Mouse (Mus musculus) midbrain, embryonic 10.5 days (tissue): ENCODE measurements around the gene Mcf2l. TPM values are rescaled to one million over a fixed set of nuclear protein-coding genes. Genes with fewer than 3 reads are reported as not detected.

ENCODE experiments used
- DNase-seq: peaks from one replicate; pipeline ENCODE4 v3.0.0-alpha.2; 2017; ENCODE audit warnings: low spot score
- H3K27ac ChIP-seq: fragments of 300-500 bp; sonication (generic); replicated peaks from 2 replicates; pipeline ENCODE4 v1.5.1; 2016; ENCODE audit warnings: mild to moderate bottlenecking
- H3K27me3 ChIP-seq: fragments of 300-500 bp; sonication (generic); 2 replicates; pipeline ENCODE4 v1.6.1; 2016; ENCODE audit warnings: low read depth, mild to moderate bottlenecking; ENCODE audit not compliant: poor library complexity, severe bottlenecking
- H3K36me3 ChIP-seq: fragments of 300-500 bp; sonication (generic); 2 replicates; pipeline ENCODE4 v1.6.1; 2016; ENCODE audit warnings: mild to moderate bottlenecking, moderate library complexity
- H3K4me1 ChIP-seq: fragments of 300-500 bp; sonication (generic); 2 replicates; pipeline ENCODE4 v1.6.1; 2016
- H3K4me3 ChIP-seq: fragments of 300-500 bp; sonication (generic); 2 replicates; pipeline ENCODE4 v1.5.1; 2016; ENCODE audit warnings: mild to moderate bottlenecking, moderate library complexity
- H3K9me3 ChIP-seq: fragments of 300-500 bp; sonication (generic); replicated peaks from 2 replicates; pipeline ENCODE4 v1.6.1; 2016; ENCODE audit warnings: mild to moderate bottlenecking
- WGBS: fragments of 180-500 bp; shearing (Covaris S2); methylation state at CpG from one replicate; pipeline ENCODE4 v1.1.7; 2016; 5-methylcytosine and 5-hydroxymethylcytosine counted together
- polyA plus RNA-seq: library from polyadenylated mRNA; unstranded; fragments of >200 nt; fragmentation: Nextera tagmentation; extraction: Ambion mirVana; gene quantifications from 2 replicates; pipeline ENCODE4 v1.2.1, GENCODE M21; 2016

Gene Mcf2l
- polyA plus RNA-seq, 1 experiment from 2014 or later = 26.4 TPM

DNA sequence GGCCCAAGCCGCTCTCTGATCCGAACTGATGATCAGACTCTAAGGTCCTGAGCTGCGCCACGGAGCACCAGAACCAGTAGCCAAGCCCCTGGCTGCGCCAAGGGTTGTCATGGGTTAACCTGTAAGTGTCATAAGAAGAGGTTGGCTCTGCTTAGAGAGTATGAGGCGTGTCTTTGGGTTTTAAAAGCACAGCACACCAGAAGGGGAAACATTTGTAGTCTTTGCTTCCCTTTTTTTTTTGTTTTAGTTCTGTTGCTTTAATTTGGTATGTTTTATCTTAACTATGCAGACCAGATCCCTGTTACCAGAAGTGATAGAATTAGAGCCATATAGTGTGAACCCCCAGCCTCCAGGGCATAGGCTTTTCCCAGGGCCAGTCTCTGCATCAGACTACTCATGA is 6.6 kb downstream of the Mcf2l start:
- Histone ChIP-seq H3K9me3 (no peaks in the 10 kb centered on the region), H3K27ac (no peak overlapping the region), H3K36me3 (peaks cover 55% of the 10 kb centered on the region), H3K4me1 (peaks cover 38% of the 10 kb centered on the region), H3K4me3 (no peak overlapping the region), H3K27me3 (no peaks in the 10 kb centered on the region)
- 91% methylated on average over 6 of the region's 6 CpGs for WGBS
- no peak for DNase-seq

DNA sequence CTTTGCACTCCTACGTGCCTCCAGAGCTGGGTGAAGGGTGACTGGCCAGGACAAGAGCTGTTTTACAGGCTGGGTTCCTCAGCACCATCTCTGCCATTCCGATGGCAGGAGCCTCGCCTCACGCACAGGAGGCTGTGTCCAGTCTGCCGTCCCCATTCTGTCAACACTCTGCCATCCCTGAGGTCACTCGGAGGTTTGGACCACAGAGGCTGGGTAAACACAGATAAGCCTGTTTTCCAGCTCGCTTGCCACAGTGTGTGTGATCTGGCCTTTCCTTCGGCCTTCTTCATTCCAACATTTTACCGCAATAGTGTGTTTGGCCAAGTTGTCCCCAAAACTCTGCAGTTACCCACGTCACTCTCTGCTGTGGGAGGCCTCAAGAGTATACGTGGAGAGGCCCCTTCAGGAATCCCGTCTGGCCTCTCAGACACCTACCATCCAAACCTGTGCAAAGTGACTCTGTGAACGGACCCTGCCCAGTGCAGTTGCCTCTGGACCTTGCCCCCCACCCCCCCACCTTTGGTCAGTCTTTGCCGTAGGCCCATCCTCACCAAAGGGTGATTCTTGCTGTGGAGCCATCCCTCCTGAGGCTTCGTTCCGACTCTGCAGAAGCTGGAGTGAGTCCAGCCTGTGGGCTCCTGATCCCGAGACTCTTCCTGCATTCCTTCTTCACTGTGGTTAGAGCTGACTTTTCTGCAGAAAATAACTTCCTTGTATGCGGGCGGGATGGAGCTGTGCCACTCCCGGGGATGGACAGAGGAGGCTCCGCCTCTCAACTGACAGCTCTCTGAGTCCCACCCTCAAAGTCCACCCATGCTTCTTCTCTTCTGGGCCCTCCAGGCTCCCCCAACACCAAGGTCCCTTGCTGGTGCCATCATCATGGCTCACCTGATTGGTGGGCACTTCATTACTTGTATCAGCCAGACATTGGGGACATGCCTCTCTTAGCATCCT is 9.7 kb downstream of the Mcf2l start:
- 68% methylated on average over 21 of the region's 21 CpGs for WGBS
- DNase-seq = no peak
- H3K27ac ChIP-seq = no peak overlapping the region; the same call in 1 of the 2 replicates
- H3K4me1 ChIP-seq = peaks cover 18% of the 10 kb centered on the region
- H3K9me3 ChIP-seq = no peaks in the 10 kb centered on the region
- H3K4me3 ChIP-seq = 0 out of 2 replicates have a peak overlapping the region, but pooled peaks have one; percentile 4
- peaks cover 79% of the 10 kb centered on the region for H3K36me3 ChIP-seq
- no peaks in the 10 kb centered on the region for H3K27me3 ChIP-seq

DNA sequence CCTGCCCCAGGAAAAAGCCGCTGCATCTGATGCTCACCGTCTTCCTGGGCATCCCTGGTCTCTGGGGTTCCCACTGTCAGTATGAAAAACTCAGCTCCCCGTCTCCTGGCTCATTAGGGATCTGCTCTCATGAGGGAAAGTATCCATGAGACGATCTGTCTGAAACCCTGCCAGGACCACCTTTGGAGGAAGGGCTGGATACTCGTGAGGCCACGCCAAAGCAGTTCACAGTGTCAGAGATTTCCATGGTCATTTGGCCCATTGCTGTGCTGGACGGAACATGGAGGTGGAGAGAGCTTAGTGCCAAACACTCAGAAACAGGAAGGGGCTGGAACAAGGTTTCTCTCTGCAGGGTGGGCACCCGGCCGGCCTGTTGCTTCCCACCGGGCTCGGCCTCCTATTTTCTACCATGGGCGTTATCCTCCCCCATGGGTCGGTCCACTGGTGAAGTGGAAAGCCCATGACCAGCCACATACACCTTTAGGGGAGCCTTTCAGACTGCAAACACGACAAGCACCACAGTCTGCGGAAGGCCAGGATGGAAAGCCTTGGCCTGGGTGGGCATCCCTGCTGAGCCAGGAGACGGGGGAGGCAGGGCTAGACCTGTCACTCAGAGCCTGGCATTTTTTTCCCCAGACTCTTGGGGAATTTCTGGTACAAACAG is 14.3 kb downstream of the Mcf2l start:
- DNase-seq = no peak
- H3K4me3 ChIP-seq = no peak overlapping the region
- no peaks in the 10 kb centered on the region for H3K27me3 ChIP-seq
- H3K9me3 ChIP-seq = no peaks in the 10 kb centered on the region
- no peak overlapping the region for H3K27ac ChIP-seq
- 87% methylated on average over 16 of the region's 16 CpGs for WGBS
- H3K36me3 ChIP-seq = peaks cover 87% of the 10 kb centered on the region
- peaks cover 9% of the 10 kb centered on the region for H3K4me1 ChIP-seq

DNA sequence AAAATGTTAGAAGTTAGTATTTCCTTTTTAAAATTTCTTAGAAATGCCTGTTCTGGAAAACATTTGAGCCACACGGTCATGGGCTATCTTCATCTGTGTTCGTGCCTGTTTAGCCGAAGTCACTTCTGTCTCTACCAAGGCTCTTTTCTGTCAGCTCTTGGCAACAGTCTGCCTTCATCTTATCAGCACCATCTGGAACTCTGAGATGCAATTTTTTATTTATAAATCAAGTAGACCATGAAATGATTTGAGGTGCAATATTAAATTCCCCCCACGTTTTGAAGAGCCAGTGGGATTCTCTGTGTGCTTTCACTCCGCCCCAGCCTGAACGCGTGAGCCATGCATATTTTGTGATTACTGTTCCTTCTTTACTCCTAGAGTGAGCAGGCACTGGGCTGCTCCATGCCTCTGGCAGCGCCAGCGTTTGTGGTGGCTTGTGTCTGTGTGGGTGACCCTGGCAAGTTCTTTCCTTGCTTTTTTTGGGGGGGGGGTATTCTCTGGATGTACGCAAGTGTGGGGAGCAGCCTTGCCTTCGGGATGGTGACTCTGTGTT is 15.5 kb downstream of the Mcf2l start:
- H3K4me3 ChIP-seq = no peak overlapping the region
- H3K36me3 ChIP-seq = peaks cover 86% of the 10 kb centered on the region
- no peak overlapping the region for H3K27ac ChIP-seq
- DNase-seq = no peak
- H3K9me3 ChIP-seq = no peaks in the 10 kb centered on the region
- WGBS = 93% methylated on average over 11 of the region's 11 CpGs
- H3K27me3 ChIP-seq = no peaks in the 10 kb centered on the region
- no peaks in the 10 kb centered on the region for H3K4me1 ChIP-seq

DNA sequence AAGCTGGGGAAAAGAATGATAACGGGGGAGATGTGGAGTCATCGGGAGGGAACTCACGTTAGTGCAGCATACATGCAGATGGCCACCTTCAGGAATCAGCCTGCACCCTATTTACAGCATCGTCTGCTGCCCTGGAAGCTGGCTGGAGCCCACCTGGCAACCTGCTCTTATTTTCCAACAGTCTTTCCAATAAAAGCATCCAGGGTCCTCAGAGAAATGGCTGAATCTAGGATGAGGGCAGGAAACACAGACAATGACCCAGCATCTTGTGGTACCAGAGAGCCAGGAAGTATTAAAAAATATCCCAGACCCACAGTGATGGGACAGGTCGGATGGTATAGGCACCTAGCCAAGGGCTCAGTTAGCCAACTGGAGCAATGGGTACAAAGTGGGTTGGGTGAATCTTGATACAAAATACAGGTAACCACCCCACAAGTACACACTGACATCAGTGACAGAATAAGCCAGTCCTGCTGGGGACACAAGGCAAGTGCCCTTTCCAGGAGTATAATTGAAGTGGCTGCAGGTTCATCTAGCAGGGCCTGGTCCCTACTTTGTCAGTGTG is 19.4 kb downstream of the Mcf2l start:
- no peak overlapping the region for H3K4me3 ChIP-seq
- WGBS = 87% methylated on average over 5 of the region's 5 CpGs
- peaks cover 20% of the 10 kb centered on the region for H3K4me1 ChIP-seq
- no peaks in the 10 kb centered on the region for H3K9me3 ChIP-seq
- no peaks in the 10 kb centered on the region for H3K27me3 ChIP-seq
- H3K36me3 ChIP-seq = peaks cover 59% of the 10 kb centered on the region
- no peak for DNase-seq
- no peak overlapping the region for H3K27ac ChIP-seq

DNA sequence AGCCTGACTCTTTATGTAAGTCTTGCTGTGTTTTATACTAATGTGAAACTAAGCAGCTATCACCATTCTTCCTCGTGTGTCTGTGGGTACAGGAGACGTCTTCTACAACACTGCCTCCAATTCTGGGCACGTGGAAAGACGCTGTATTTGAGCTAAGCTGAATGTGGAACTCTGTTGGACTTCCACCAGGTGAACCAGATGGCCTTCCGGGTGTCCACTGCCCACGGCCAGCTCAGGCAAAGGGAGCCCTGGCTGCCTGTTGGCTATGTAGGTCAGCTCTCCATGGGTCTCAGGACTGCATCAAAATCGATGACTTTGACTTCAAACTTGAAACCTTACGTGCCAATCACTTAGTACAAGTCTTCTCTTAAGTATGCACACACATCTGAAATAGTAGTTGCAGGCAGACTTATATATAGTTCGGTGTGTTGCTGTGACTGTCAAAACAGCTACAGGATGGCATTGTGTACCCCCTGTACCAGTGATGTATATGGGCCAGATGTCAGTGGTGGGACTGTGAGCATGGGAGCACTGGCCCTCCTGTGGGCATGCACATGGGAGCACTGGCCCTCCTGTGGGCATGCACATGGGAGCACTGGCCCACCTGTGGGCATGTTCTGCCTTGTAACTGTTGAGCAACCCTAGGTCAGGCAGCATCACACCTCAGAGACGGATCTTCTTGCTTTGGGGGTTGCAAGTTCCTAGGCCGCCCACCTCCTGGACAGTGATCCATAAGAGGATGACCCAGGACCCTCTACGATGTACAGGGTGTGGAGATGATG is 20.4 kb downstream of the Mcf2l start:
- WGBS = 88% methylated on average over 12 of the region's 12 CpGs

DNA sequence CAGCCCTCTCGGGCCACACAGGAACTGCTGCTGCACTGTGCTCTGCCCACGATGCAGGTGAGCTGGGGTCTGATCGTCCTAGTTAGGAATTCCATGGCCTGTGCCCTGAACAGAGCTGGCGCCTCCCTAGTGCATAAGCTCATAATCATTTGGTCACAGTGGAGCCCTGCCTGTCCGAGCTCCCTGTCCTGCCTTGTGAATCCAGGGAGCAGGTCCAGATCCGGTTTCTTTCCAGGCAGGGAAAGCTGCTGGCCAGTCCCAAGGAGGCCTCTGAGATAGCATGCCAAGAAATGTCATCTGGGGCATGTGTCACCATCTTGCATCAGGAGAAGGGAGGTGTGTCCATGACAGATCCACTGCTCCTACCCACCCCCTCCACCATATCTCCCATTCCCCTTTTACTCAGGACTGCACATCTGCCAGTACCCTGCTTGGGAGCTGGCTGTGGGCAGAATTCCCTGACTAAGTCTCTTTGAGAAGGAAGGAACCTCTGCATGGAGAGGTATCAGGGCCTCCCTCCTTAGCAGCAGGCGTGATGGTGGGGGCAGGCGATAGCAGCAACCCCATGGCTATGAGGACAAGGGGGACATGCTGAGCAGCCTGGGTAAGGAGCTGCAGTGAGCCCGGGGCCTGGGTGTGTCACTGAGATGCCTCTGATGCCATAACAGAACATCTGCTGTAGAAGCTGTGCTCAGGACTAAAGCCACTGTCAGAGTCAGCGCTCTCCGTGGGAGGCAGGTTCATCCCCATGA is 21.4 kb downstream of the Mcf2l start:
- peaks cover 21% of the 10 kb centered on the region for H3K4me1 ChIP-seq
- no peaks in the 10 kb centered on the region for H3K27me3 ChIP-seq
- H3K4me3 ChIP-seq = no peak overlapping the region
- H3K9me3 ChIP-seq = no peaks in the 10 kb centered on the region
- no peak for DNase-seq
- H3K27ac ChIP-seq = no peak overlapping the region
- WGBS = 83% methylated on average over 11 of the region's 11 CpGs
- peaks cover 45% of the 10 kb centered on the region for H3K36me3 ChIP-seq

More for the DNA sequence above, 20.4 kb downstream of the Mcf2l start:
- Histone ChIP-seq H3K36me3 (peaks cover 53% of the 10 kb centered on the region), H3K27ac (no peak overlapping the region), H3K27me3 (no peaks in the 10 kb centered on the region), H3K4me3 (no peak overlapping the region), H3K4me1 (peaks cover 21% of the 10 kb centered on the region), H3K9me3 (no peaks in the 10 kb centered on the region)
- no peak for DNase-seq

DNA sequence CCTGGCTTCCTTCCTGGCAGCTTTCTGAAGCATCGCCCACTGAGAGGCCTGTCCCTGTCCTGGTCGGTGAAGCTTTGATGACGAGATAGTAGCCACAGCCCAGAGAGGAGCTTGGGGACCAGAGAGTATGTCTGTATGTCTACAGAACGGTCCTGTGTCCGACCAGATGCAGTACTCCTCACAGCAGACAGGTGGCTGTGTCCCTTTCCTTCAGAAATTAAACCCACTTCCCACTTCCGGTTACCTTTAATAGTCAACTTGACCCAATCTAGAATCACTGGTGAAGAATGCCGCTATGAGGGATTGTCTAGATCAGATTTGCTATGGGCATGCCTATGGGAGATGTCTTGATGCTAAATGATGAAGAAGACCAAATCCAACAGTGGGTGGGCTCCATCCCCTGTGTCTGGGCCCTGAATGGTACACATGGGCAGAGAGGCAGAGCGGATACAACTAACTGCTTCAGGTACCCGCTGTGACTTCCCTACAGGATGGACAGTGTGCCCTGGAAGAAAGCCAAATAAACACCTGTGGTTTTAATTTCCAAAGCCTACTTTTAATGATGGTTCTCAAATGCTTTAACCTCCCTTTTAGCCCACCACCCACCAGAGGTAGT is 22.0 kb downstream of the Mcf2l start:
- H3K27ac ChIP-seq = no peak overlapping the region
- no peaks in the 10 kb centered on the region for H3K9me3 ChIP-seq
- DNase-seq = no peak
- no peak overlapping the region for H3K4me3 ChIP-seq
- H3K4me1 ChIP-seq = peaks cover 21% of the 10 kb centered on the region
- H3K27me3 ChIP-seq = no peaks in the 10 kb centered on the region
- H3K36me3 ChIP-seq = peaks cover 38% of the 10 kb centered on the region
- WGBS = 76% methylated on average over 9 of the region's 9 CpGs

DNA sequence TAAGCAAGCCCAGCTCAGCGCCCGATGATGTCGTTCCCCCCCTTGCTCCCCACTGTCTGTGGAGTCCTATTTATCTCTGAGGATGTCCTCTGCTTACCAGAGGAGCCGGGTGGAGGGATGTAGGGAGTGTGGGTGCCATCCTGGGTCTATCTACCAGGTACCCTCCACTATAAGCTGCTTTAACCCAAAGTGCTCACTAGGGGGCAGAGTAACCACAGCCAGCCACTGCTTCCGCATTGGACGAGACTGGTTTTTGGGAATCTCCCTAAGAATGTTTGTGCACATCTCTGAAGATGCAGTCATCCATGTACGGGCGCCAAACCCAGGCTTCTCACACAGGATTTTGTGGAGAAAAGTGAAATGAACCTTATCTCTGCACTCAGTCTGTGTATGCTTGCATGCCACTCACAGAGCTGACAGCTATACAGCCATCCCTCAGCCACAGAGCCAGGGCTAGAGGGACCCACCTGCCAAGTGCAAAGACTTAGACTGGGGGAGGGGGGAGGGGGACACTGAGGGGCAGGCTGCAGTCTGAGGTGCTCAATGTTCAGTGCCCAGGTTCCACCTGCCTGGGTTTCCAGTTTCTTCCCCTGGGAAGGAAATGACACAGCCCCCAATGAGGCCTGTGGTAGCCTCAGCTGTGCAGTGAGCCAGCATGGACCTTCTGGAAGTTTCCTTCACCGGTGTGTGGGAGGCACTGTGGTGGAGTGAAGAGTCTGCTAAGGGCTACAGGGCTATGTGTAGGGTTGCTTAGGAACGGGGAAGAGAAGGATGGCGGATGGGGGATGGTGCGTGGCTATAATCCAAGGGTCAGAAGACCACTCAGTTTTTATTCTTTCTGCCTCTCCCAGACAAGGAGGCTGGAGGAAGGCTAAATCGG is 23.1 kb downstream of the Mcf2l start:
- peak overlapping the region; percentile 46; the same call in 1 of the 2 replicates for H3K27ac ChIP-seq
- H3K36me3 ChIP-seq = peaks cover 28% of the 10 kb centered on the region
- no peaks in the 10 kb centered on the region for H3K27me3 ChIP-seq
- H3K4me1 ChIP-seq = peaks cover 21% of the 10 kb centered on the region
- DNase-seq = peak; percentile 60
- 51% methylated on average over 13 of the region's 13 CpGs for WGBS
- H3K4me3 ChIP-seq = no peak overlapping the region
- no peaks in the 10 kb centered on the region for H3K9me3 ChIP-seq

DNA sequence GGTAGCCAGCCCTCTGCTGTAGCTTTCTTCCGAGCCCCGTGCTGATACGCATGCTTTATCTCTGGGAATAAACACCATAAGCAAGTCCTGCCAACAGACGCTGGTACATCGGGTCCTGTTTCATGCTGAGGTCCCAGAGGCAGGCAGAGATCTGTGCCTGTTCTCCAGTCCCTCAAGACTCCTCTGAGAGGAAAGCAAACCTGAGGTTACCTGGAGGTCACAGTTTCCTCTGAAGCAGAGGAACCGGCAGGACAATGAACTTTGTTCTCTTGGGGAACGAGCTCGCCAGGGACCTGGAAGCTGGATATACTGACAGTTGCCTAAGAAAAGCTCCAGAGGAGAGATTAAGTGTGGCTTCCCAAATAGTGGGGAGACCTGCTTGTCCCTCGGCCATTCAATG is 24.2 kb downstream of the Mcf2l start:
- Histone ChIP-seq H3K4me1 (peaks cover 30% of the 10 kb centered on the region), H3K9me3 (no peaks in the 10 kb centered on the region), H3K27ac (no peak overlapping the region), H3K4me3 (no peak overlapping the region), H3K36me3 (peaks cover 17% of the 10 kb centered on the region), H3K27me3 (no peaks in the 10 kb centered on the region)
- whole genome bisulfite sequencing = 77% methylated on average over 9 of the region's 9 CpGs
- DNase-seq = no peak
